Mouse (Mus musculus) liver, embryonic 14.5 days (tissue): ENCODE data around the gene Hoxb3.

ENCODE experiments used
- CTCF ChIP-seq: IDR thresholded peaks from 2 replicates; pipeline ENCODE4 v1.5.1; 2016; ENCODE audit warnings: antibody characterized with exemption, low read depth, control low read depth
- EP300 ChIP-seq: IDR thresholded peaks from 2 replicates; pipeline ENCODE4 v1.6.1; 2016; ENCODE audit warnings: antibody characterized with exemption, low read depth

GRCm38 (mm10) chr11:96300354-96301063, 22.6 kb upstream of the Hoxb3 start:
- TF ChIP-seq CTCF = no peak
- no peak for TF ChIP-seq EP300
